In genomic region chr8:15496248-15496647, GRCm38 (mm10) we compare ENCODE assay signal across 8 mouse cellular contexts.
A peak's percentile ranks its signal among the peaks of the same experiment; 100 is the strongest.
DNase-seq lines count a peak whose midpoint lies in the region.
"Had no signal": no experiment of that assay in that cellular context is flagged by ENCODE, and none has a peak within 500 bp of the region (broad histone marks: within the 10 kb centered on the region; RNA-seq: fewer than 3 reads in every experiment).

No protein-coding gene starts in this region.

- DNase-seq in layer of hippocampus, adult 11-12 months (ENCODE audit: low spot score): peak; percentile 52
- no peak for DNase-seq in layer of hippocampus, adult 9-10 months (ENCODE audit: low spot score)
- DNase-seq in frontal cortex, postnatal 10 days (ENCODE audit: low spot score in 2 of 2): peak; percentile 64 to 71
- peak; percentile 43 to 75 for DNase-seq in left cerebral cortex, postnatal 10 days (ENCODE audit: extremely low spot score in 1 of 2, low spot score in 2 of 2)
- peak; percentile 16 for DNase-seq in right cerebral cortex, postnatal 4 days
- DNase-seq in adipocyte (ENCODE audit: low spot score): no peak
- no peak for DNase-seq in thymus, postnatal 4 days
- DNase-seq: kidney, postnatal 36 days had no signal

- intact Hi-C loops in left cerebral cortex, postnatal 10 days (cut with DNase I): loop anchor here (10.0 kb wide), 1 partner anchor 99 kb away; no protein-coding TSS in a partner anchor

Comparison
In these comparisons a context has a peak if more than half of its experiments do, and no peak if none do; other contexts are left out.
1. DNase-seq: peak in layer of hippocampus, adult 11-12 months (single experiment), frontal cortex, postnatal 10 days (2 of 2), left cerebral cortex, postnatal 10 days (2 of 2) and right cerebral cortex, postnatal 4 days (single experiment); none in layer of hippocampus, adult 9-10 months (single experiment), adipocyte (single experiment) and thymus, postnatal 4 days (single experiment).